Mouse (Mus musculus): ENCODE data around the gene Ccdc153.

GRCm38 (mm10) chr9:44288959-44289291 lies 48.4 kb downstream of the Ccdc153 start:
- TF ChIP-seq CTCF (conservative IDR thresholded peaks at IDR 0.05; ENCODE audit: low read length): no peak
- TF ChIP-seq NANOG (IDR thresholded peaks at IDR 0.05; ENCODE audit: borderline replicate concordance, low read length): no peak
- TF ChIP-seq POU5F1 (IDR thresholded peaks at IDR 0.05; ENCODE audit: borderline replicate concordance, low read length): no peak
